Mouse (Mus musculus): Measurements from ENCODE around the gene Galnt2. TPM values are rescaled to one million over a fixed set of nuclear protein-coding genes. Genes with fewer than 3 reads are reported as not detected.
A peak's percentile ranks its signal among the peaks of the same experiment; 100 is the strongest.

Gene Galnt2
- polyA plus RNA-seq, 1 experiment = 11.5 TPM

DNA sequence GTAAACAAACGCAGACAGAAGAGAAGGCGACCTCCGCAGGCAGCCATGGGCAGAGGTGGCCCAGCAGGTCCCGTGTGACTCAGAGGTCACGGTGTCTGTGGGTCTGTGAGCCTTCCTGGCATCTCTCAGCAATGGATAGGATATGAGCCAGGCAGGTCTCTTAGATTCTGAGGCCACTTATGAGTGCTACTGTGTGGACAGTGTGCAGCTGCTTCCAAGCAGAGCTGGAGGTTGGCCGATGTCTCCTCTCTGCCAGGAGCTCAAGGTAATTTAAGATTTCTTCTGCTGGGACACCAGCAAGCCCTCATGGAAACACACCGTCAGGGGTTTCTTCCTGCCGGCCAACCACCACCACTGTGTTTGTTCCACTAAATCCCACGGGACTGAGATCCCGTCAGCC is 76.5 kb downstream of the Galnt2 start:
- H3K4me3 ChIP-seq (ENCODE audit: low read depth, low read length) = no peak overlapping the region
- no peaks in the 10 kb centered on the region for H3K4me1 ChIP-seq (ENCODE audit: control insufficient read depth, insufficient read depth, low read length)
- H3K27me3 ChIP-seq (ENCODE audit: control insufficient read depth, insufficient read depth, low read length, poor library complexity, severe bottlenecking) = no peaks in the 10 kb centered on the region
- no peaks in the 10 kb centered on the region for H3K36me3 ChIP-seq (ENCODE audit: control insufficient read depth, insufficient read depth, low read length, poor library complexity, severe bottlenecking)
- H3K9me3 ChIP-seq (replicated peaks; ENCODE audit: control insufficient read depth, insufficient read depth, low read length, poor library complexity, severe bottlenecking) = no peaks in the 10 kb centered on the region
- H3K9ac ChIP-seq (ENCODE audit: low read depth, poor library complexity, severe bottlenecking) = no peak overlapping the region
- H3K27ac ChIP-seq (ENCODE audit: insufficient read depth, low read length) = no peak overlapping the region
- TF ChIP-seq CTCF (IDR thresholded peaks at IDR 0.05; ENCODE audit: low read depth, low read length) (no peak), POLR2A (IDR thresholded peaks at IDR 0.05; ENCODE audit: insufficient read depth, low read length) (no peak), EP300 (IDR thresholded peaks at IDR 0.05; ENCODE audit: insufficient read depth, low read depth, low read length) (no peak)

DNA sequence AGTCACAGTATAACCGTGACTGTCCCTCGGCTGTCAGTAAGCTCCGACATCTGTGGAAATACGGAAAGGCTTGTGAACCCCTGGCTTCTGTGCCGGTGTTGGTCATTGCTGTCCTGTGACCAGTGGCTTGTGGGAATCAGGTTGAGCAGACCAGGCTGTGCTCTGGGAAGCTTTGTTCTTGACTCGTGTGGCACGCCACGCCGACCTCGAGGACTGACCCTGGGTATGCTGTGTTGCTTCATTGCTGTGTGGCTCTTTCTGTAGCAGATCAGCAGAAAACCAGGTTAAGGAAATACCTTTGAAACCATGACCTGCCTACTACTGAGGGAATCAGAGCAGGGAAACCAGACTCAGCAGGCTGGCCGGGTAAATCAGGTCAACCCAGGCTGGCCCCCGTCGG is 79.3 kb downstream of the Galnt2 start:
- H3K4me1 ChIP-seq (ENCODE audit: control insufficient read depth, insufficient read depth, low read length) = no peaks in the 10 kb centered on the region
- TF ChIP-seq POLR2A (IDR thresholded peaks at IDR 0.05; ENCODE audit: insufficient read depth, low read length) (no peak), CTCF (IDR thresholded peaks at IDR 0.05; ENCODE audit: low read depth, low read length) (no peak), EP300 (IDR thresholded peaks at IDR 0.05; ENCODE audit: insufficient read depth, low read depth, low read length) (no peak)
- no peak overlapping the region for H3K27ac ChIP-seq (ENCODE audit: insufficient read depth, low read length)
- no peak overlapping the region for H3K4me3 ChIP-seq (ENCODE audit: low read depth, low read length)
- no peak overlapping the region for H3K9ac ChIP-seq (ENCODE audit: low read depth, poor library complexity, severe bottlenecking)
- no peaks in the 10 kb centered on the region for H3K27me3 ChIP-seq (ENCODE audit: control insufficient read depth, insufficient read depth, low read length, poor library complexity, severe bottlenecking)
- H3K9me3 ChIP-seq (replicated peaks; ENCODE audit: control insufficient read depth, insufficient read depth, low read length, poor library complexity, severe bottlenecking) = no peaks in the 10 kb centered on the region
- no peaks in the 10 kb centered on the region for H3K36me3 ChIP-seq (ENCODE audit: control insufficient read depth, insufficient read depth, low read length, poor library complexity, severe bottlenecking)

DNA sequence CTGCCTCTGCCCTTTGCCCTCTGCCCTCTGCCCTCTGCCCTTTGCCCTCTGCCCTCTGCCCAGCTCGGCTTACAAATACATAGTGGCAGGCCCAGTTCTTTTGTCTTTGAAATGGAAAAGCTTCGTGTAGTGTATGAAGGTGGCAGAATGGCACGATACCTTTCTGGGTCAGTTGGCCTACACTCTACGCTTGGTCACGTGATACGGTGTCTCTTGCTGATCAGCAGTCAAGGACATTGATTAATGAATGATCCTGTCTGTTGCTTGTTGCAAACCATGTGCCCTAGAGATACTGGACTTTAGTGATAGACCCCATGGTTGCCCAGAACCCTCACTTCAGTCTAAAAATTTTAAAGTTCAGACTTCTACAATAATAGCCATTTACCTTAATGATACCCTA is 79.9 kb downstream of the Galnt2 start:
- no peaks in the 10 kb centered on the region for H3K4me1 ChIP-seq (ENCODE audit: control insufficient read depth, insufficient read depth, low read length)
- H3K9ac ChIP-seq (ENCODE audit: low read depth, poor library complexity, severe bottlenecking) = no peak overlapping the region
- H3K36me3 ChIP-seq (ENCODE audit: control insufficient read depth, insufficient read depth, low read length, poor library complexity, severe bottlenecking) = no peaks in the 10 kb centered on the region
- no peak overlapping the region for H3K27ac ChIP-seq (ENCODE audit: insufficient read depth, low read length)
- TF ChIP-seq EP300 (IDR thresholded peaks at IDR 0.05; ENCODE audit: insufficient read depth, low read depth, low read length) (no peak), POLR2A (IDR thresholded peaks at IDR 0.05; ENCODE audit: insufficient read depth, low read length) (no peak), CTCF (IDR thresholded peaks at IDR 0.05; ENCODE audit: low read depth, low read length) (no peak)
- H3K9me3 ChIP-seq (replicated peaks; ENCODE audit: control insufficient read depth, insufficient read depth, low read length, poor library complexity, severe bottlenecking) = no peaks in the 10 kb centered on the region
- H3K4me3 ChIP-seq (ENCODE audit: low read depth, low read length) = no peak overlapping the region
- no peaks in the 10 kb centered on the region for H3K27me3 ChIP-seq (ENCODE audit: control insufficient read depth, insufficient read depth, low read length, poor library complexity, severe bottlenecking)

DNA sequence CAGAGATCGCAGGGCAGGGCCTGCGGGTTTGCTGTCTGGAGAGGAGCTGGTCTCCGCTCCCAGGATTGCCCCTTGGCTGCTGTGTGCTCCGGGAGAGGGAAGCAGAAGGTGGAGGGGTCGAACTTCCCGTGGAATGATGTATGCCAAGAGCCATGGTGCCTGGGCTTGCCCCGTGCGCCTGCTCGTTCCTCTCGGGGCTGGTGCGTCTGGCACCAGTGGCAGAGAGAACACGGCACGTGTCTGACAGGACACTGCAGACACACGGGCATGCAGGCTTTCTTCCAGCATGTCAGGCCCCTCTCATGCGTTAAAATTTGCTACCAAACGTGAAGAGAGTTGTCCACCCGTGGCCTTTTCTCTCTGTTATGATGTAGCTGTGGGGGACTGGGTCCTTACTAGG is 80.5 kb downstream of the Galnt2 start:
- H3K36me3 ChIP-seq (ENCODE audit: control insufficient read depth, insufficient read depth, low read length, poor library complexity, severe bottlenecking) = no peaks in the 10 kb centered on the region
- no peaks in the 10 kb centered on the region for H3K9me3 ChIP-seq (replicated peaks; ENCODE audit: control insufficient read depth, insufficient read depth, low read length, poor library complexity, severe bottlenecking)
- no peak overlapping the region for H3K9ac ChIP-seq (ENCODE audit: low read depth, poor library complexity, severe bottlenecking)
- H3K4me1 ChIP-seq (ENCODE audit: control insufficient read depth, insufficient read depth, low read length) = no peaks in the 10 kb centered on the region
- TF ChIP-seq POLR2A (IDR thresholded peaks at IDR 0.05; ENCODE audit: insufficient read depth, low read length) (no peak), CTCF (IDR thresholded peaks at IDR 0.05; ENCODE audit: low read depth, low read length) (no peak), EP300 (IDR thresholded peaks at IDR 0.05; ENCODE audit: insufficient read depth, low read depth, low read length) (no peak)
- no peak overlapping the region for H3K4me3 ChIP-seq (ENCODE audit: low read depth, low read length)
- H3K27me3 ChIP-seq (ENCODE audit: control insufficient read depth, insufficient read depth, low read length, poor library complexity, severe bottlenecking) = no peaks in the 10 kb centered on the region
- H3K27ac ChIP-seq (ENCODE audit: insufficient read depth, low read length) = no peak overlapping the region

DNA sequence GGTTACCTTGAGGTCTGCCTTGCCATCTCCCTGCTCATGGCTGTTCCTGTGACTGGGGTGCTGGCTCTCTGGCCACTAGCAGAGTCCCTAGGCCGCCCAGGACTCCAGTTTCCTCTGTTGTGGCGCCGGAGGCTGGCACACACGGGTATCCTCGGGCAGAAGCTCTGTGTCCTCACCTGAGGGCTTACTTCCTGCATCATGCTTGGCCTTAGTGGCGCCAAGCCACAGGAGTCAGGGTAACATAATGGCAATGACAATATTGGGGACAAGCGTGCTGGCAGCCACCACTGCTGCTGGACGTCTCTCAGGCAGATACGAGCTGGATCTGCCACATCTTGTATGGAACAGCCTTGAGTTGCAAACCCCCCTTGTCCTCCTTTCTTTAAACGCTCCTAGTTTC is 81.0 kb downstream of the Galnt2 start:
- no peaks in the 10 kb centered on the region for H3K27me3 ChIP-seq (ENCODE audit: control insufficient read depth, insufficient read depth, low read length, poor library complexity, severe bottlenecking)
- no peak overlapping the region for H3K27ac ChIP-seq (ENCODE audit: insufficient read depth, low read length)
- H3K9me3 ChIP-seq (replicated peaks; ENCODE audit: control insufficient read depth, insufficient read depth, low read length, poor library complexity, severe bottlenecking) = no peaks in the 10 kb centered on the region
- H3K36me3 ChIP-seq (ENCODE audit: control insufficient read depth, insufficient read depth, low read length, poor library complexity, severe bottlenecking) = no peaks in the 10 kb centered on the region
- TF ChIP-seq CTCF (IDR thresholded peaks at IDR 0.05; ENCODE audit: low read depth, low read length) = no peak
- TF ChIP-seq POLR2A (IDR thresholded peaks at IDR 0.05; ENCODE audit: insufficient read depth, low read length) = no peak
- TF ChIP-seq EP300 (IDR thresholded peaks at IDR 0.05; ENCODE audit: insufficient read depth, low read depth, low read length) = no peak
- no peaks in the 10 kb centered on the region for H3K4me1 ChIP-seq (ENCODE audit: control insufficient read depth, insufficient read depth, low read length)
- no peak overlapping the region for H3K4me3 ChIP-seq (ENCODE audit: low read depth, low read length)
- H3K9ac ChIP-seq (ENCODE audit: low read depth, poor library complexity, severe bottlenecking) = no peak overlapping the region

DNA sequence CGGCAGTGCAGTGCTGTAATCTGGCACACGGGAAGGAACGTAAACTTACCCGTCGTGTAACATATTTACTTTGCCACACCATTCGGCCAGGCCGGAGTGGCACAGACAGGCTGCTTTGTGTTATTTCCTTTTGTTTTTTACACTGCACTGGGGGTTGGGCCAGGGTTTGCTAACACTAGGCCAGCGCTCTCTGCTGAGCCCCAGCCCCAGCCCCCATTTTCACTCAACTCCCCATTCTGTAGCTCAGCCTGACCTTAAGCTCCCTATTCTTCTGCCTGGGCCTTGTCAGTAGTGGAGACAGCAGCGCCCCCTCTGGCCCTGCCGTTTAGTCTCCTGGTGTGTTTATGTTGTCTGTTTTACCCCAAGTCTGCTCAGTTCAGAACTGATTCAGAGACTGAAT is 83.6 kb downstream of the Galnt2 start:
- Histone ChIP-seq H3K27ac (ENCODE audit: insufficient read depth, low read length) (no peak overlapping the region), H3K36me3 (ENCODE audit: control insufficient read depth, insufficient read depth, low read length, poor library complexity, severe bottlenecking) (no peaks in the 10 kb centered on the region)

More for the DNA sequence above, 83.6 kb downstream of the Galnt2 start:
- no peak overlapping the region for H3K4me3 ChIP-seq (ENCODE audit: low read depth, low read length)
- H3K9me3 ChIP-seq (replicated peaks; ENCODE audit: control insufficient read depth, insufficient read depth, low read length, poor library complexity, severe bottlenecking) = no peaks in the 10 kb centered on the region
- H3K9ac ChIP-seq (ENCODE audit: low read depth, poor library complexity, severe bottlenecking) = no peak overlapping the region
- H3K27me3 ChIP-seq (ENCODE audit: control insufficient read depth, insufficient read depth, low read length, poor library complexity, severe bottlenecking) = no peaks in the 10 kb centered on the region
- no peak for TF ChIP-seq POLR2A (IDR thresholded peaks at IDR 0.05; ENCODE audit: insufficient read depth, low read length)
- TF ChIP-seq CTCF (IDR thresholded peaks at IDR 0.05; ENCODE audit: low read depth, low read length) = peak; percentile 64
- no peaks in the 10 kb centered on the region for H3K4me1 ChIP-seq (ENCODE audit: control insufficient read depth, insufficient read depth, low read length)

Measured in ES-Bruce4 (cell line).